Mouse (Mus musculus) small intestine, adult 2 months (tissue): ENCODE data around the gene Gm20388.

Experiments used
- CTCF ChIP-seq: fragments of 200-500 bp; IDR thresholded peaks from 2 replicates; pipeline ENCODE4 v1.5.1; 2012; ENCODE audit warnings: low read depth, mild to moderate bottlenecking, control low read depth, inconsistent platforms, low read length, moderate library complexity, mixed read lengths; ENCODE audit not compliant: insufficient replicate concordance, insufficient read length; ENCODE audit errors: extremely low read depth
- POLR2A ChIP-seq: fragments of 200-500 bp; IDR thresholded peaks from 2 replicates; pipeline ENCODE4 v1.6.1; 2012; ENCODE audit warnings: low read depth, mild to moderate bottlenecking, control low read depth, inconsistent platforms, low read length, moderate library complexity

GRCm38 (mm10) chr8:123274447-123274846, 3363.8 kb downstream of the Gm20388 start:
- TF ChIP-seq CTCF (no peak), POLR2A (no peak)
